Mouse (Mus musculus) spleen, adult 2 months (tissue): ENCODE data around the gene Arhgap44.

Source experiments
- CTCF ChIP-seq: fragments of 200-500 bp; IDR thresholded peaks from 2 replicates; pipeline ENCODE4 v1.5.1; 2011; ENCODE audit warnings: mild to moderate bottlenecking, inconsistent platforms; ENCODE audit not compliant: insufficient read depth, insufficient read length, insufficient replicate concordance; ENCODE audit errors: extremely low read depth
- POLR2A ChIP-seq: fragments of 200-500 bp; IDR thresholded peaks from 2 replicates; pipeline ENCODE4 v1.6.1; 2011; ENCODE audit warnings: low read depth, low read length, inconsistent platforms

- TF ChIP-seq POLR2A (no peak), CTCF (no peak)
These were observed 174.2 kb downstream of the Arhgap44 start for GRCm38 (mm10) chr11:64988556-64988955.
